Mouse (Mus musculus): ENCODE results near the gene Hps3. TPM values are rescaled to one million over a fixed set of nuclear protein-coding genes. Genes with fewer than 3 reads are reported as not detected.

Gene Hps3
- polyA plus RNA-seq, 1 experiment from 2014 or later = 15.1 TPM

GRCm38 (mm10) chr3:20033761-20034718 is 1.1 kb downstream of the Hps3 start:
- ATAC-seq = no peak
- H3K27ac ChIP-seq (ENCODE audit: low read length) = no peak overlapping the region
- 17% methylated on average over 10 of the region's 10 CpGs for WGBS

DNA sequence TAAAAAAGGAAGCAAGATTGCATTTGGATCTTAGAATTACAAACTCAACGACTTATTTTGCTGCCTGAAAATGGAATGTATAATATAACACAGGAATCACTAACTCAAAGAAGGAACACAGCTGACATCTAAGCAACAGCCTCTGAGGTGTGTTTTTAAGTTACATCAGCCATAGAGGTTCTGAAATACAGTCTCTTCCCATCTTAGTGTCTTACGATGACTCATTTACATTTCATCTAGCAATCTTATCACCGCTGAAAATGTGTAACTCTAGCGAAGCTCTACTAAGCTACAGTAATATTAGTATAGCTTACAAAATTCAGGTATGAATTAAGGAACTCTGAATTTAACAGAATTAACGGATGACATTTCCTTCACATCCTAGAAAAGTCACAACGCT is 4.3 kb downstream of the Hps3 start:
- whole genome bisulfite sequencing = 91% methylated on average over 6 of the region's 6 CpGs

More at GRCm38 (mm10) chr3:20033761-20034718, 1.1 kb downstream of the Hps3 start:
- Histone ChIP-seq H3K4me3 (replicated peaks; ENCODE audit: low read length) (peak overlapping the region; percentile 91), H3K9me3 (ENCODE audit: control insufficient read depth, low read length) (no peaks in the 10 kb centered on the region), H3K4me1 (replicated peaks; ENCODE audit: control insufficient read depth, insufficient read depth, low read length) (peaks cover 13% of the 10 kb centered on the region), H3K36me3 (ENCODE audit: control insufficient read depth, insufficient read depth) (no peaks in the 10 kb centered on the region), H3K27me3 (replicated peaks; ENCODE audit: control insufficient read depth, insufficient read depth, low read length) (no peaks in the 10 kb centered on the region), H3K9ac (replicated peaks; ENCODE audit: low read depth, low read length) (peak overlapping the region; percentile 85), H3K4me2 (ENCODE audit: low read length) (peak overlapping the region; percentile 81)

GRCm38 (mm10) chr3:20028640-20029039 is 6.5 kb downstream of the Hps3 start:
- no peak overlapping the region for H3K9ac ChIP-seq (replicated peaks; ENCODE audit: low read depth, low read length)
- H3K27me3 ChIP-seq (replicated peaks; ENCODE audit: control insufficient read depth, insufficient read depth, low read length) = no peaks in the 10 kb centered on the region
- ATAC-seq = no peak
- H3K4me3 ChIP-seq (replicated peaks; ENCODE audit: low read length) = no peak overlapping the region
- H3K36me3 ChIP-seq (ENCODE audit: control insufficient read depth, insufficient read depth) = peaks cover 13% of the 10 kb centered on the region
- 95% methylated on average over 3 of the region's 3 CpGs for WGBS
- peaks cover 2% of the 10 kb centered on the region; the same call in 1 of the 2 replicates for H3K4me1 ChIP-seq (replicated peaks; ENCODE audit: control insufficient read depth, insufficient read depth, low read length)
- H3K4me2 ChIP-seq (ENCODE audit: low read length) = no peak overlapping the region
- H3K9me3 ChIP-seq (ENCODE audit: control insufficient read depth, low read length) = no peaks in the 10 kb centered on the region
- no peak overlapping the region for H3K27ac ChIP-seq (ENCODE audit: low read length)

More for the DNA sequence above, 4.3 kb downstream of the Hps3 start:
- H3K9me3 ChIP-seq (ENCODE audit: control insufficient read depth, low read length) = no peaks in the 10 kb centered on the region
- no peak overlapping the region for H3K27ac ChIP-seq (ENCODE audit: low read length)
- peaks cover 13% of the 10 kb centered on the region for H3K4me1 ChIP-seq (replicated peaks; ENCODE audit: control insufficient read depth, insufficient read depth, low read length)
- no peak for ATAC-seq
- H3K36me3 ChIP-seq (ENCODE audit: control insufficient read depth, insufficient read depth) = peaks cover 5% of the 10 kb centered on the region; the same call in 1 of the 2 replicates
- no peak overlapping the region for H3K4me2 ChIP-seq (ENCODE audit: low read length)
- no peaks in the 10 kb centered on the region for H3K27me3 ChIP-seq (replicated peaks; ENCODE audit: control insufficient read depth, insufficient read depth, low read length)
- H3K9ac ChIP-seq (replicated peaks; ENCODE audit: low read depth, low read length) = no peak overlapping the region
- H3K4me3 ChIP-seq (replicated peaks; ENCODE audit: low read length) = no peak overlapping the region

GRCm38 (mm10) chr3:20027788-20028187 is 7.3 kb downstream of the Hps3 start:
- H3K27ac ChIP-seq (ENCODE audit: low read length) = no peak overlapping the region
- H3K4me3 ChIP-seq (replicated peaks; ENCODE audit: low read length) = no peak overlapping the region
- ATAC-seq = no peak
- H3K36me3 ChIP-seq (ENCODE audit: control insufficient read depth, insufficient read depth) = peaks cover 18% of the 10 kb centered on the region
- WGBS = 77% methylated on average over 5 of the region's 5 CpGs
- H3K9me3 ChIP-seq (ENCODE audit: control insufficient read depth, low read length) = no peaks in the 10 kb centered on the region
- no peaks in the 10 kb centered on the region for H3K27me3 ChIP-seq (replicated peaks; ENCODE audit: control insufficient read depth, insufficient read depth, low read length)
- no peak overlapping the region for H3K4me2 ChIP-seq (ENCODE audit: low read length)
- no peaks in the 10 kb centered on the region for H3K4me1 ChIP-seq (replicated peaks; ENCODE audit: control insufficient read depth, insufficient read depth, low read length)
- no peak overlapping the region for H3K9ac ChIP-seq (replicated peaks; ENCODE audit: low read depth, low read length)

GRCm38 (mm10) chr3:20026996-20027689 is 8.0 kb downstream of the Hps3 start:
- no peak overlapping the region for H3K9ac ChIP-seq (replicated peaks; ENCODE audit: low read depth, low read length)
- H3K27me3 ChIP-seq (replicated peaks; ENCODE audit: control insufficient read depth, insufficient read depth, low read length) = no peaks in the 10 kb centered on the region
- H3K27ac ChIP-seq (ENCODE audit: low read length) = no peak overlapping the region
- ATAC-seq = no peak
- WGBS = 93% methylated on average over 8 of the region's 8 CpGs
- no peak overlapping the region for H3K4me3 ChIP-seq (replicated peaks; ENCODE audit: low read length)
- peaks cover 23% of the 10 kb centered on the region for H3K36me3 ChIP-seq (ENCODE audit: control insufficient read depth, insufficient read depth)
- no peaks in the 10 kb centered on the region for H3K9me3 ChIP-seq (ENCODE audit: control insufficient read depth, low read length)
- H3K4me1 ChIP-seq (replicated peaks; ENCODE audit: control insufficient read depth, insufficient read depth, low read length) = no peaks in the 10 kb centered on the region
- no peak overlapping the region for H3K4me2 ChIP-seq (ENCODE audit: low read length)

DNA sequence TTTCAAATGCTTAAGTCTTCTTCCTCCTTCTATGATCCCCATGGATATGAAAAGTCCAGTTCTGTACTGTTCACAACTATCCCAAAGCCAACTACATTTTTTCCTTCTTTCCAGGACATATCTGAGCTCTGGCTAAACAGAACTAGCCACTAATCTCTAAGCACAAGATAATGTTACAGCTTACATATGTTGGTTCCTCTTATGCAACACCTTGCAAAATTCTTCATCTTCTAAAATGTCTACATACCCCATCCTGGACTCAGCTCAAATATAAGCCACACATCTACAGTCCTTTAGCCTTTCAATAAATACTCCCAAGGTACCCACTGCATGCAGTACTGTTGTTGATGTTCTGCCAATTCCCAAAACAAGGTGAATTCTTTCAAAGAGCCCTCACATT is 8.6 kb downstream of the Hps3 start:
- no peak for ATAC-seq
- Histone ChIP-seq H3K4me3 (replicated peaks; ENCODE audit: low read length) (no peak overlapping the region), H3K27me3 (replicated peaks; ENCODE audit: control insufficient read depth, insufficient read depth, low read length) (no peaks in the 10 kb centered on the region), H3K36me3 (ENCODE audit: control insufficient read depth, insufficient read depth) (peaks cover 23% of the 10 kb centered on the region), H3K4me2 (ENCODE audit: low read length) (no peak overlapping the region), H3K9ac (replicated peaks; ENCODE audit: low read depth, low read length) (no peak overlapping the region), H3K9me3 (ENCODE audit: control insufficient read depth, low read length) (no peaks in the 10 kb centered on the region), H3K27ac (ENCODE audit: low read length) (no peak overlapping the region), H3K4me1 (replicated peaks; ENCODE audit: control insufficient read depth, insufficient read depth, low read length) (no peaks in the 10 kb centered on the region)

- H3K27ac ChIP-seq (ENCODE audit: low read length) = no peak overlapping the region
- ATAC-seq = no peak
- 54% methylated on average over 1 of the region's 1 CpGs for WGBS
- H3K9me3 ChIP-seq (ENCODE audit: control insufficient read depth, low read length) = no peaks in the 10 kb centered on the region
- H3K9ac ChIP-seq (replicated peaks; ENCODE audit: low read depth, low read length) = no peak overlapping the region
- H3K36me3 ChIP-seq (ENCODE audit: control insufficient read depth, insufficient read depth) = peaks cover 23% of the 10 kb centered on the region
- no peaks in the 10 kb centered on the region for H3K4me1 ChIP-seq (replicated peaks; ENCODE audit: control insufficient read depth, insufficient read depth, low read length)
- H3K4me3 ChIP-seq (replicated peaks; ENCODE audit: low read length) = no peak overlapping the region
- H3K27me3 ChIP-seq (replicated peaks; ENCODE audit: control insufficient read depth, insufficient read depth, low read length) = no peaks in the 10 kb centered on the region
- H3K4me2 ChIP-seq (ENCODE audit: low read length) = no peak overlapping the region
Observed at GRCm38 (mm10) chr3:20023832-20024231, 11.3 kb downstream of the Hps3 start.

DNA sequence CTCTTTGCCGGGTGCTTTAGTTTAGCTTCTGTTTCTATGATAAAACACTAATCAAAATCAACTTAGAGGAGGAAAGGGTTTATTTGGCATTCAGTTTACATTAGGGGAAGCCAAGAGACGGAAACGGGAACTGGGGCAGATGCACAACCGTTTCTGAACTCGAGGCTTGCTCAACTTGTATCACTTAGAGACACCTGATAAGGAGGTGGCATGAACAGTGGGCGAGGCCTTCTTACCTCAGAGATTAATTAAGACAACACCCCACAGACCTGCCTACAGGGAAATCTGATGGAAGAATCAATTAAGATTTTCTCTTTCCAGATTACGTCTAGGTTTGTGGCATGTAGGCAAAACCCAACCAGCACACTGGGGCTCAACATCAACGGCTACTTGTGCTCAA is 17.0 kb downstream of the Hps3 start:
- no peak for ATAC-seq
- no peak overlapping the region for H3K27ac ChIP-seq (ENCODE audit: low read length)
- H3K36me3 ChIP-seq (ENCODE audit: control insufficient read depth, insufficient read depth) = peaks cover 15% of the 10 kb centered on the region
- H3K4me1 ChIP-seq (replicated peaks; ENCODE audit: control insufficient read depth, insufficient read depth, low read length) = no peaks in the 10 kb centered on the region
- H3K4me3 ChIP-seq (replicated peaks; ENCODE audit: low read length) = no peak overlapping the region
- no peaks in the 10 kb centered on the region for H3K9me3 ChIP-seq (ENCODE audit: control insufficient read depth, low read length)
- H3K4me2 ChIP-seq (ENCODE audit: low read length) = no peak overlapping the region
- H3K9ac ChIP-seq (replicated peaks; ENCODE audit: low read depth, low read length) = no peak overlapping the region
- 92% methylated on average over 8 of the region's 8 CpGs for WGBS
- H3K27me3 ChIP-seq (replicated peaks; ENCODE audit: control insufficient read depth, insufficient read depth, low read length) = no peaks in the 10 kb centered on the region

DNA sequence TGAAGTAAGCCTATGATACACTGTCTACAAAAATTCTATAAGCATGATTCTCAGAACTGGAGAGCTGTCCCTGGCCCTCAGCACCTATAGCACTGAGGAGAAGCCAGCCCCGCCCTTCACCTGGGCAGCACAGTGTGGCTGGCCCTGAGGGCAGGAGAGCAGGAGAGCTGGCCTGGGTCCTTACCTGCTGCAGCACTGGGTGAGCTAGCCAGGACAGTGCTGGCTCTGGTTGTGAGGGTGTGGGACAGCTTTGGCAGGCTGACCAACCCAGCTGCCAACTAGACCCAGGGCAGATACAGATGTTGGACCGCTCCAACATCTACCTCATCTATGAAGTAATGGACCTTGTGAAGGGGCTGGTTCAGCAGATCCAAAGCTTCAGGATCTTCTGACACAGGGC is 20.7 kb downstream of the Hps3 start:
- ATAC-seq = no peak
- peaks cover 11% of the 10 kb centered on the region for H3K36me3 ChIP-seq (ENCODE audit: control insufficient read depth, insufficient read depth)
- 93% methylated on average over 2 of the region's 2 CpGs for WGBS
- H3K4me3 ChIP-seq (replicated peaks; ENCODE audit: low read length) = no peak overlapping the region
- H3K4me2 ChIP-seq (ENCODE audit: low read length) = no peak overlapping the region
- no peak overlapping the region for H3K27ac ChIP-seq (ENCODE audit: low read length)
- no peak overlapping the region for H3K9ac ChIP-seq (replicated peaks; ENCODE audit: low read depth, low read length)
- no peaks in the 10 kb centered on the region for H3K9me3 ChIP-seq (ENCODE audit: control insufficient read depth, low read length)
- no peaks in the 10 kb centered on the region for H3K27me3 ChIP-seq (replicated peaks; ENCODE audit: control insufficient read depth, insufficient read depth, low read length)
- no peaks in the 10 kb centered on the region for H3K4me1 ChIP-seq (replicated peaks; ENCODE audit: control insufficient read depth, insufficient read depth, low read length)
